Mouse (Mus musculus): ENCODE results near the gene Susd1.

GRCm38 (mm10) chr4:59421369-59421746, 17.1 kb downstream of the Susd1 start:
- no peak for TF ChIP-seq CTCF (IDR thresholded peaks at IDR 0.05; ENCODE audit: insufficient read depth, low read depth, low read length)
- no peak for TF ChIP-seq POLR2A (IDR thresholded peaks at IDR 0.05; ENCODE audit: insufficient read depth, low read depth, low read length)
